ENCODE assay signal across 10 mouse cellular contexts in the genomic region with DNA sequence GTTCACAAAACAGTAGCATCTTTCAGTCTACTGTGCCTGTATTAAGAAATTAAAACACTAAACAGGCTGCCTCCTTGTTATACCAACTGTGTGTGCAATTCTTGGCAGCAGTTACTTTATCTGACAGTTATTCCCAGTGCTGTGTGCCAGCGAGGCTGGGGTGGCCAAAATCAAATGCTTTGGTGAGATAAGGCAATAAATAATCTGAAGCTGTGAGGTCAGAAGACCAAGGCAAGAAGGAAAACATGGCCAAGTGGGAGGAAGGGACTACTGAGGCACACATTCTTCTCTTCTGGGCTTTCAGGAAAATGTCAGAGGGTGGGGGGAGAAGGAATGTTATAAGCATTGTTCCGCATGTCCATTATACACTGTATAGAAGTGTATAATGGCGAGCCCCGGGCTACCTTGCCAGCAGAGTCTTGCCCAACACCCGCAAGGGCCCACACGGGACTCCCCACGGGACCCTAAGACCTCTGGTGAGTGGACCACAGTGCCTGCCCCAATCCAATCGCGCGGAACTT. TPM values are rescaled to one million over a fixed set of nuclear protein-coding genes. Genes with fewer than 3 reads are reported as not detected.
A peak's percentile ranks its signal among the peaks of the same experiment; 100 is the strongest.
DNase-seq lines count a peak whose midpoint lies in the region; ATAC-seq and TF ChIP-seq lines count a peak whose summit lies in the region.
"Had no signal": no experiment of that assay in that cellular context is flagged by ENCODE, and none has a peak within 500 bp of the region (broad histone marks: within the 10 kb centered on the region; RNA-seq: fewer than 3 reads in every experiment).

No protein-coding gene starts in this region.

- 0 out of 2 replicates have a peak overlapping the region, but pooled peaks have one; percentile 0 for H3K27ac ChIP-seq in kidney, adult 2 months (ENCODE audit: insufficient read depth, low read depth, low read length)
- 0 out of 2 replicates have a peak overlapping the region, but pooled peaks have one; percentile 3 for H3K27ac ChIP-seq in forebrain, embryonic 14.5 days (ENCODE audit: low read depth, low read length)
- no peak overlapping the region for H3K27ac ChIP-seq in kidney, postnatal 0 days
- H3K27ac ChIP-seq: liver, embryonic 15.5 days had no signal

- H3K9me3 ChIP-seq in forebrain, embryonic 14.5 days (replicated peaks; ENCODE audit: control insufficient read depth, low read length), result no peaks in the 10 kb centered on the region
- H3K9me3 ChIP-seq in kidney, postnatal 0 days (replicated peaks; ENCODE audit: low read length), result no peaks in the 10 kb centered on the region
- H3K9me3 ChIP-seq: liver, embryonic 15.5 days had no signal

- H3K36me3 ChIP-seq in kidney, adult 2 months (ENCODE audit: control insufficient read depth, insufficient read depth, low read length), result no peaks in the 10 kb centered on the region
- H3K36me3 ChIP-seq in forebrain, embryonic 14.5 days (ENCODE audit: control insufficient read depth, insufficient read depth, low read length), result no peaks in the 10 kb centered on the region
- no peaks in the 10 kb centered on the region for H3K36me3 ChIP-seq in kidney, postnatal 0 days (ENCODE audit: insufficient read depth, low read length)
- H3K36me3 ChIP-seq: liver, embryonic 15.5 days had no signal

- no peak overlapping the region for H3K4me3 ChIP-seq in kidney, adult 2 months (ENCODE audit: insufficient read depth, low read depth, low read length)
- H3K4me3 ChIP-seq in forebrain, embryonic 14.5 days (ENCODE audit: low read depth, low read length), result no peak overlapping the region
- no peak overlapping the region for H3K4me3 ChIP-seq in kidney, postnatal 0 days (replicated peaks; ENCODE audit: low read depth, low read length)
- H3K4me3 ChIP-seq: liver, embryonic 15.5 days had no signal

- H3K9ac ChIP-seq in forebrain, embryonic 14.5 days (ENCODE audit: low read length), result no peak overlapping the region
- H3K9ac ChIP-seq in kidney, postnatal 0 days (ENCODE audit: low read depth, low read length), result no peak overlapping the region
- H3K9ac ChIP-seq: liver, embryonic 15.5 days had no signal

- H3K4me2 ChIP-seq in forebrain, embryonic 14.5 days (ENCODE audit: low read length), result no peak overlapping the region
- 0 out of 2 replicates have a peak overlapping the region, but pooled peaks have one; percentile 5 for H3K4me2 ChIP-seq in kidney, postnatal 0 days (ENCODE audit: low read length)
- H3K4me2 ChIP-seq: liver, embryonic 15.5 days had no signal

- no peaks in the 10 kb centered on the region for H3K4me1 ChIP-seq in kidney, adult 2 months (ENCODE audit: control insufficient read depth, insufficient read depth, low read length)
- peaks cover 5% of the 10 kb centered on the region; the same call in 1 of the 2 replicates for H3K4me1 ChIP-seq in forebrain, embryonic 14.5 days (ENCODE audit: control insufficient read depth, insufficient read depth, low read length)
- H3K4me1 ChIP-seq in kidney, postnatal 0 days (replicated peaks; ENCODE audit: insufficient read depth, low read length), result no peaks in the 10 kb centered on the region
- H3K4me1 ChIP-seq: liver, embryonic 15.5 days had no signal

- 75% methylated on average over 7 of the region's 10 CpGs for WGBS in kidney, adult 2 months
- WGBS in forebrain, embryonic 14.5 days, result 93% methylated on average over 6 of the region's 10 CpGs
- 74% methylated on average over 7 of the region's 10 CpGs for WGBS in kidney, postnatal 0 days

- peak; percentile 40; the same call in 1 of the 2 replicates for ATAC-seq in forebrain, embryonic 14.5 days
- no peak for ATAC-seq in kidney, postnatal 0 days (replicated peaks; ENCODE audit: low FRiP score, low read depth)

- no peak for TF ChIP-seq POLR2A in kidney, adult 2 months (IDR thresholded peaks at IDR 0.05; ENCODE audit: low read depth, low read length)

- DNase-seq in kidney, adult 2 months, result peak; percentile 44
- no peak for DNase-seq in kidney, adult 9 months
- DNase-seq in adrenal gland, postnatal 25 days, result peak; percentile 24
- DNase-seq in forebrain, embryonic 14.5 days (ENCODE audit: low spot score), result peak; percentile 64
- DNase-seq in kidney, postnatal 0 days (ENCODE audit: low spot score), result peak; percentile 23
- no peak for DNase-seq in testis, postnatal 14 days (ENCODE audit: low spot score)
- DNase-seq in urinary bladder, adult 18-20 months (ENCODE audit: low spot score in 2 of 2), result no peak
- DNase-seq in layer of hippocampus, adult 9-11 months, result no peak
- DNase-seq: thymus, adult 18-20 months had no signal

- no peaks in the 10 kb centered on the region for H3K27me3 ChIP-seq in kidney, adult 2 months (replicated peaks; ENCODE audit: control insufficient read depth, insufficient read depth, low read length)
- H3K27me3 ChIP-seq in forebrain, embryonic 14.5 days (replicated peaks; ENCODE audit: control insufficient read depth, insufficient read depth, low read length), result no peaks in the 10 kb centered on the region
- no peaks in the 10 kb centered on the region for H3K27me3 ChIP-seq in kidney, postnatal 0 days (ENCODE audit: insufficient read depth, low read length)
- H3K27me3 ChIP-seq: liver, embryonic 15.5 days had no signal

- TF ChIP-seq CTCF in kidney, adult 2 months (conservative IDR thresholded peaks at IDR 0.05; ENCODE audit: insufficient read depth, insufficient read length, low read depth, low read length), result no peak
- no peak for TF ChIP-seq CTCF in kidney, postnatal 0 days (IDR thresholded peaks at IDR 0.05; ENCODE audit: low read depth)

RNA-seq across cellular contexts. Expression of gene Bcl10, which starts 57.8 kb away (rescaled TPM):
- polyA plus RNA-seq in kidney, adult 2 months (2012; rRNA removed), result 9.4 and 13.7 TPM in 2 replicates
- 24.5 and 25.1 TPM in 2 replicates for total RNA-seq in adrenal gland, postnatal 25 days (2021)
- polyA plus RNA-seq in forebrain, embryonic 14.5 days (2014; fragmentation: Nextera tagmentation; extraction: Ambion mirVana), result 41.7 and 50.4 TPM in 2 replicates
- polyA plus RNA-seq in kidney, postnatal 0 days (2015; fragmentation: Nextera tagmentation; extraction: Ambion mirVana), result 57.7 and 62.2 TPM in 2 replicates

Comparison
In these comparisons a context has a peak if more than half of its experiments do, and no peak if none do; other contexts are left out.
1. DNase-seq: peak in kidney, adult 2 months (single experiment), adrenal gland, postnatal 25 days (single experiment), forebrain, embryonic 14.5 days (single experiment) and kidney, postnatal 0 days (single experiment); none in kidney, adult 9 months (single experiment), testis, postnatal 14 days (single experiment), urinary bladder, adult 18-20 months (0 of 2) and layer of hippocampus, adult 9-11 months (single experiment).